Mouse (Mus musculus) midbrain, embryonic 12.5 days (tissue): ENCODE measurements around the gene Rnf113a2. TPM values are rescaled to one million over a fixed set of nuclear protein-coding genes. Genes with fewer than 3 reads are reported as not detected.

Experiments used
- ATAC-seq: fragments of 200-750 bp; cut with Nextera tagmentation; 2 replicates; pipeline ENCODE4 v1.8.0; 2017; ENCODE audit warnings: low read depth, moderate TSS enrichment, moderate library complexity; ENCODE audit not compliant: low FRiP score
- H3K27ac ChIP-seq: fragments of 300-500 bp; sonication (generic); replicated peaks from 2 replicates; pipeline ENCODE4 v1.5.1; 2016; ENCODE audit warnings: mild to moderate bottlenecking
- H3K27me3 ChIP-seq: fragments of 300-500 bp; sonication (generic); 2 replicates; pipeline ENCODE4 v1.6.1; 2016; ENCODE audit warnings: mild to moderate bottlenecking
- H3K36me3 ChIP-seq: fragments of 300-500 bp; sonication (generic); 2 replicates; pipeline ENCODE4 v1.6.1; 2016
- H3K4me1 ChIP-seq: fragments of 300-500 bp; sonication (generic); 2 replicates; pipeline ENCODE4 v1.6.1; 2016
- H3K4me2 ChIP-seq: fragments of 300-500 bp; sonication (generic); replicated peaks from 2 replicates; pipeline ENCODE4 v1.6.1; 2016; ENCODE audit warnings: mild to moderate bottlenecking, moderate library complexity
- H3K4me3 ChIP-seq: fragments of 300-500 bp; sonication (generic); 2 replicates; pipeline ENCODE4 v1.5.1; 2016; ENCODE audit warnings: mild to moderate bottlenecking
- H3K9ac ChIP-seq: fragments of 300-500 bp; sonication (generic); replicated peaks from 2 replicates; pipeline ENCODE4 v1.6.1; 2016; ENCODE audit warnings: mild to moderate bottlenecking, moderate library complexity
- H3K9me3 ChIP-seq: fragments of 300-500 bp; sonication (generic); 2 replicates; pipeline ENCODE4 v1.6.1; 2016; ENCODE audit warnings: mild to moderate bottlenecking
- WGBS: fragments of 180-500 bp; shearing (Covaris S2); methylation state at CpG from one replicate; pipeline ENCODE4 v1.1.7; 2016; 5-methylcytosine and 5-hydroxymethylcytosine counted together
- polyA plus RNA-seq: library from polyadenylated mRNA; unstranded; fragments of >200 nt; fragmentation: Nextera tagmentation; extraction: Ambion mirVana; gene quantifications from 2 replicates; pipeline ENCODE4 v1.2.1, GENCODE M21; 2016

Rnf113a2 gene
- polyA plus RNA-seq, 1 experiment from 2014 or later, result 28.7 TPM

GRCm38 (mm10) chr12:84408819-84409507 lies 8.0 kb upstream of the Rnf113a2 start, which contains the start of the genes Entpd5 and Bbof1:
Entpd5 (minus strand) TSS chr12:84409029.
Bbof1 (plus strand) TSS chr12:84409071.
- 2% methylated on average over 35 of the region's 63 CpGs for WGBS
- ATAC-seq, result peak; percentile 90

GRCm38 (mm10) chr12:84417605-84417922 lies 568 bp downstream of the Rnf113a2 start:
- ATAC-seq, result no peak
- peak overlapping the region; percentile 72 for H3K4me2 ChIP-seq
- H3K9ac ChIP-seq, result peak overlapping the region; percentile 61
- H3K27ac ChIP-seq, result peak overlapping the region; percentile 56; the same call in 1 of the 2 replicates
- no peaks in the 10 kb centered on the region for H3K9me3 ChIP-seq
- 34% methylated on average over 18 of the region's 18 CpGs for WGBS
- peaks cover 5% of the 10 kb centered on the region; the same call in 1 of the 2 replicates for H3K4me1 ChIP-seq
- no peaks in the 10 kb centered on the region for H3K36me3 ChIP-seq
- H3K4me3 ChIP-seq, result peak overlapping the region; percentile 58
- H3K27me3 ChIP-seq, result no peaks in the 10 kb centered on the region

More at GRCm38 (mm10) chr12:84408819-84409507, 8.0 kb upstream of the Rnf113a2 start, which contains the start of the genes Entpd5 and Bbof1:
- H3K4me2 ChIP-seq, result peak within 1 kb of the TSS; percentile 92
- H3K27me3 ChIP-seq, result peaks cover 6% of the 10 kb centered on the region; the same call in 1 of the 2 replicates
- peak within 1 kb of the TSS; percentile 81 for H3K27ac ChIP-seq
- H3K9ac ChIP-seq, result peak within 1 kb of the TSS; percentile 80
- H3K4me3 ChIP-seq, result peak within 1 kb of the TSS; percentile 75
- no peaks in the 10 kb centered on the region for H3K9me3 ChIP-seq
- H3K4me1 ChIP-seq, result peaks cover 11% of the 10 kb centered on the region
- H3K36me3 ChIP-seq, result no peaks in the 10 kb centered on the region

- no peak overlapping the region for H3K4me2 ChIP-seq
- no peak overlapping the region for H3K27ac ChIP-seq
- H3K4me3 ChIP-seq, result no peak overlapping the region
- no peak overlapping the region for H3K9ac ChIP-seq
- WGBS, result 52% methylated on average over 3 of the region's 3 CpGs
- no peak for ATAC-seq
- no peaks in the 10 kb centered on the region for H3K4me1 ChIP-seq
- H3K9me3 ChIP-seq, result no peaks in the 10 kb centered on the region
- H3K36me3 ChIP-seq, result no peaks in the 10 kb centered on the region
- no peaks in the 10 kb centered on the region for H3K27me3 ChIP-seq
Observed at GRCm38 (mm10) chr12:84423990-84424389, 7.0 kb downstream of the Rnf113a2 start.

- H3K4me2 ChIP-seq, result no peak overlapping the region
- 98% methylated on average over 2 of the region's 2 CpGs for WGBS
- ATAC-seq, result no peak
Observed at GRCm38 (mm10) chr12:84429825-84430224, 12.8 kb downstream of the Rnf113a2 start.

GRCm38 (mm10) chr12:84438697-84439096 lies 21.7 kb downstream of the Rnf113a2 start:
- Histone ChIP-seq H3K4me3 (no peak overlapping the region), H3K27ac (no peak overlapping the region), H3K4me1 (no peaks in the 10 kb centered on the region), H3K36me3 (no peaks in the 10 kb centered on the region), H3K9ac (no peak overlapping the region), H3K27me3 (no peaks in the 10 kb centered on the region), H3K4me2 (no peak overlapping the region), H3K9me3 (no peaks in the 10 kb centered on the region)
- no peak for ATAC-seq
- WGBS, result 90% methylated on average over 2 of the region's 2 CpGs

More at GRCm38 (mm10) chr12:84429825-84430224, 12.8 kb downstream of the Rnf113a2 start:
- H3K4me3 ChIP-seq, result no peak overlapping the region
- H3K9me3 ChIP-seq, result no peaks in the 10 kb centered on the region
- H3K36me3 ChIP-seq, result no peaks in the 10 kb centered on the region
- H3K4me1 ChIP-seq, result no peaks in the 10 kb centered on the region
- H3K27ac ChIP-seq, result no peak overlapping the region
- H3K9ac ChIP-seq, result no peak overlapping the region
- no peaks in the 10 kb centered on the region for H3K27me3 ChIP-seq

- H3K4me2 ChIP-seq, result no peak overlapping the region
- H3K9ac ChIP-seq, result no peak overlapping the region
- H3K4me3 ChIP-seq, result no peak overlapping the region
- H3K4me1 ChIP-seq, result no peaks in the 10 kb centered on the region
- no peaks in the 10 kb centered on the region for H3K36me3 ChIP-seq
- no peak for ATAC-seq
- H3K27ac ChIP-seq, result no peak overlapping the region
- H3K27me3 ChIP-seq, result no peaks in the 10 kb centered on the region; the same call in 1 of the 2 replicates
- H3K9me3 ChIP-seq, result no peaks in the 10 kb centered on the region
- WGBS, result 78% methylated on average over 4 of the region's 4 CpGs
Observed at GRCm38 (mm10) chr12:84442526-84442925, 25.5 kb downstream of the Rnf113a2 start.

- ATAC-seq, result no peak
- no peak overlapping the region for H3K4me3 ChIP-seq
- 73% methylated on average over 1 of the region's 1 CpGs for WGBS
Observed at GRCm38 (mm10) chr12:84447386-84447785, 30.4 kb downstream of the Rnf113a2 start.

GRCm38 (mm10) chr12:84448181-84448580 lies 31.2 kb downstream of the Rnf113a2 start:
- Histone ChIP-seq H3K9me3 (no peaks in the 10 kb centered on the region), H3K27me3 (no peaks in the 10 kb centered on the region; the same call in 1 of the 2 replicates), H3K4me3 (no peak overlapping the region), H3K27ac (no peak overlapping the region), H3K4me2 (no peak overlapping the region), H3K36me3 (no peaks in the 10 kb centered on the region), H3K4me1 (peaks cover 16% of the 10 kb centered on the region), H3K9ac (no peak overlapping the region)
- no peak for ATAC-seq
- WGBS, result 81% methylated on average over 6 of the region's 6 CpGs

More at GRCm38 (mm10) chr12:84447386-84447785, 30.4 kb downstream of the Rnf113a2 start:
- Histone ChIP-seq H3K9ac (no peak overlapping the region), H3K4me1 (peaks cover 14% of the 10 kb centered on the region), H3K4me2 (no peak overlapping the region), H3K27me3 (no peaks in the 10 kb centered on the region; the same call in 1 of the 2 replicates), H3K9me3 (no peaks in the 10 kb centered on the region), H3K27ac (no peak overlapping the region), H3K36me3 (no peaks in the 10 kb centered on the region)

GRCm38 (mm10) chr12:84449887-84450286 lies 32.9 kb downstream of the Rnf113a2 start:
- Histone ChIP-seq H3K27me3 (no peaks in the 10 kb centered on the region; the same call in 1 of the 2 replicates), H3K27ac (no peak overlapping the region), H3K36me3 (no peaks in the 10 kb centered on the region), H3K9ac (no peak overlapping the region), H3K9me3 (no peaks in the 10 kb centered on the region), H3K4me3 (peak overlapping the region; percentile 76), H3K4me2 (peak overlapping the region; percentile 87), H3K4me1 (peaks cover 16% of the 10 kb centered on the region)
- 51% methylated on average over 10 of the region's 10 CpGs for WGBS
- ATAC-seq, result no peak

GRCm38 (mm10) chr12:84450351-84450717 lies 33.3 kb downstream of the Rnf113a2 start:
- Histone ChIP-seq H3K4me3 (peak overlapping the region; percentile 76), H3K36me3 (no peaks in the 10 kb centered on the region), H3K27me3 (no peaks in the 10 kb centered on the region; the same call in 1 of the 2 replicates), H3K4me2 (peak overlapping the region; percentile 87), H3K9ac (peak overlapping the region; percentile 69), H3K9me3 (no peaks in the 10 kb centered on the region), H3K27ac (peak overlapping the region; percentile 49; the same call in 1 of the 2 replicates), H3K4me1 (peaks cover 16% of the 10 kb centered on the region)
- WGBS, result under 1% methylated on average over 6 of the region's 6 CpGs
- ATAC-seq, result no peak; the same call in 1 of the 2 replicates

- WGBS, result under 1% methylated on average over 49 of the region's 49 CpGs
- H3K27me3 ChIP-seq, result no peaks in the 10 kb centered on the region; the same call in 1 of the 2 replicates
- H3K4me1 ChIP-seq, result peaks cover 16% of the 10 kb centered on the region
- H3K27ac ChIP-seq, result peak within 1 kb of the TSS; percentile 61
- peak within 1 kb of the TSS; percentile 74 for H3K9ac ChIP-seq
- peak within 1 kb of the TSS; percentile 87 for H3K4me2 ChIP-seq
- peak; percentile 98 for ATAC-seq
- H3K4me3 ChIP-seq, result peak within 1 kb of the TSS; percentile 76
- H3K36me3 ChIP-seq, result no peaks in the 10 kb centered on the region
- H3K9me3 ChIP-seq, result no peaks in the 10 kb centered on the region
Observed at GRCm38 (mm10) chr12:84450718-84451646, 34.0 kb downstream of the Rnf113a2 start, which contains the start of the genes Aldh6a1 and Lin52. Aldh6a1 (minus strand) TSS chr12:84451004. Lin52 (plus strand) TSS chr12:84451422.
